Mouse (Mus musculus) liver, adult 10 weeks (tissue): ENCODE measurements around the gene Epdr1. TPM values are rescaled to one million over a fixed set of nuclear protein-coding genes. Genes with fewer than 3 reads are reported as not detected.

Source experiments
- polyA plus RNA-seq: library from polyadenylated mRNA; stranded (reverse); fragments of 350-450 nt; fragmentation: Illumina TruSeq; extraction: RNeasy Lipid Tissue Mini Kit (QIAGEN cat#74804); gene quantifications from one replicate; pipeline ENCODE4 v1.2.3, GENCODE M21; 2014; ENCODE audit warnings: low read depth, low replicate concordance

Gene Epdr1
- polyA plus RNA-seq = 0.42 TPM

DNA sequence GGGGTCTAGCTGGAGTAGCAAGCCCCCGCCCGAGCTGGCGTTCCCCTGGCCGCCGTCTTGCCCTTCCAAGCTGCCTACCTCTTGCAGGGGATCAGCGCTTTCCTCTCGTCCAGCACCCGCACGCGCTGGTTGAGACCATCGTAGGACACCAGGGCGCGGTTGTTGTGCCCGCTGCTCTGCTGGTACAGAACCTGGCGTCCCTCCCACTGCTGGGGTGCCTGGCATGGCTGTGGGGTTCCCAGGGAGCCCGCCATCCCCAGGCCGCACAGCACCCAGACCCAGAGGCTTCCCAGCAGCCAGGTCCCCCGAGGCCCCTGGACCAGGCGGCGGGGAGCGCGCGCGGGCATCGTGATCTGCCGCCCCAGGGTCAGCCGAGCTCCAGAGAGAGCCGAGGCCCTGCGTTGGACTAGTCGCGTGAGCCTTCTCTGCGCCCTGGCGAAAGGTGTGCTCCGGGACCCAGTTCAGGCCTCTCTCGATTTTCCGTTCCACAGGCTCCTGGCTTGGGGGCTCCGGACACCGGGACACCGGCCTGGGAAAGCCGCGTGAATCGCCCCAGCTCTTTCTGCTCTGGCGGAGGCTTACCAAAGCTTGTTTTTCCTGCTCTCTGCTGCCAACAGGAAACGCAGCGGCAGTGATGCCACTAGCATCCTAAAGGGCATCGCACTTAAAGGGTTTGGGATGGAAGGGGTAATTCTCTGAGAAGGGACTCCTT, at the start of gene Epdr1:
Epdr1 (minus strand) TSS at position 712 of the 712 bp plus-strand sequence.

GRCm38 (mm10) chr13:19622573-19623227, 3.0 kb upstream of the Epdr1 start, which contains the start of gene Sfrp4:
Gene Sfrp4 (plus strand): TSS chr13:19623104.

Other genes starting within 250 kb of the Epdr1 start
- gene Stard3nl, start 224.1 kb downstream of the Epdr1 start, polyA plus RNA-seq = 15.4 TPM
- not detected for gene Sfrp4, start 3.2 kb upstream of the Epdr1 start, polyA plus RNA-seq
- not detected for gene Nme8, start 77.9 kb upstream of the Epdr1 start, polyA plus RNA-seq
- 0.24 TPM for gene Gpr141, start 204.3 kb upstream of the Epdr1 start, polyA plus RNA-seq